Mouse (Mus musculus): ENCODE measurements around the gene St6gal1. TPM values are rescaled to one million over a fixed set of nuclear protein-coding genes. Genes with fewer than 3 reads are reported as not detected.

The St6gal1 gene
- polyA plus RNA-seq, 1 experiment, result 4.2 TPM

DNA sequence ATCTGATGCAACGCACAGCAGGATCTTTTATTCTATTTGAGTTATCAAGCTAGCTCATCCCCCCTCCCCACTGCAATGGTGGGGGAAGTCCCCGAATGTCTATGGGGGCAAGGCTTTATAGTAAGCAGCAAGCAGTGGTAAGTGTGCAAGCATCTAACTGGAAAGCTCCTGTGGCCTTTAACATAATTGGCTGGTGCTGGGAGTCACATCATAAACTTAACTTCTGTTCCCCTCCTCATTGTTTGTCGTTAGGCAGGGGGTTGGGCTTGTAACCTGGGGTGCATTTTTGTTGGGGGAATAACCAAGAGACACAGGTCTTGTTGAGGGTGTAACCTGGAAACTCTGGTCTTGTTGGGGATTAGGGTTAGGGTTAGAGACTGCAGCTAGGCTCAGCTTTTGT, 3.9 kb downstream of the St6gal1 start:
- TF ChIP-seq POLR2A (IDR thresholded peaks at IDR 0.05; ENCODE audit: control insufficient read depth, low read depth, low read length) (no peak), CTCF (IDR thresholded peaks at IDR 0.05; ENCODE audit: control insufficient read depth, insufficient read depth, insufficient replicate concordance, low read depth, low read length) (no peak)
- Histone ChIP-seq H3K4me3 (ENCODE audit: control insufficient read depth, low read depth, low read length) (no peak overlapping the region), H3K27me3 (ENCODE audit: control insufficient read depth, insufficient read depth, low read length) (no peaks in the 10 kb centered on the region; the same call in none of the 2 replicates), H3K36me3 (ENCODE audit: control insufficient read depth, insufficient read depth, low read length) (no peaks in the 10 kb centered on the region), H3K4me1 (ENCODE audit: control insufficient read depth, insufficient read depth, low read length) (peaks cover 5% of the 10 kb centered on the region; the same call in 1 of the 2 replicates), H3K27ac (ENCODE audit: control insufficient read depth, insufficient read depth, low read depth, low read length) (no peak overlapping the region)

DNA sequence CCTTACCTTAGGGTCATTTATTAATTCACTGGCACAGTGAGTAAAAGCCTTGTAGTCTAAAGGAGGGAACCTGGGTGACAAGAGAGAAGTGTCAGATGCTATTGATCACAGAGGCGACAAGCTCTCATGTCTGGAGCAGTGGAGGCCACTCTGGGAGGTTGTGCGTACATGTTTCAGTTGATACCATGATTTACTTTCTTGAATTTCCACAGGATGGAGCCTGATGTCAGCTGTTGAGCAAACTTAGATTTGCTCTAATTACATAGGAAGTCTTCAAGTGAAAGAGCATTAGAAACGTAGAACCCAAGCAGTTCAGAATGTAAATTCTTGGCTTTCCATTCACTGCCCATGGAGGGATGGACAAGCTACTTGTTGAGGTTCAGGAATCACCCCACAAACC, 5.4 kb downstream of the St6gal1 start:
- no peak overlapping the region for H3K27ac ChIP-seq (ENCODE audit: control insufficient read depth, insufficient read depth, low read depth, low read length)

DNA sequence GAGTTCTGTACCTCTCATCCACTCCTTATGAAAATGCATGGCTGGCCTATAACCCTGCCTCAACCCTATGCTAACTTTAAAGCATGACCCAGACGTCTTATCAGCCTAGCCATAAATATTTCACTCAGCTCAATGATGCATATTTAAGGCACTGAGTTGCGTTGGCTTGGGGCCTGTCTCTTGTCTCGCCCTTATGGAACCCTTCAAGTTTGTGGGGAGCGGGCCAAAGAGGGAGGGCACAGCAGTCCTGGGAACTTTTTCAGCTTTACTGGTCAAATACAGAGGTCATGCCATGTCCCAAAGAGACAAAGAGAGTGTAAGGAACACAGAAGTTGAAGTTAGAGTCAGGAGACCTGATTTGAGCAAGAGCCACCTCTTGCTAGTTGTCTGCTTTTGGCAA, 6.6 kb downstream of the St6gal1 start:
- H3K4me3 ChIP-seq (ENCODE audit: control insufficient read depth, low read depth, low read length), result no peak overlapping the region
- H3K27ac ChIP-seq (ENCODE audit: control insufficient read depth, insufficient read depth, low read depth, low read length), result peak overlapping the region; percentile 43
- 0 out of 2 replicates have a peak, but pooled peaks cover 2% of the 10 kb centered on the region for H3K4me1 ChIP-seq (ENCODE audit: control insufficient read depth, insufficient read depth, low read length)
- TF ChIP-seq CTCF (IDR thresholded peaks at IDR 0.05; ENCODE audit: control insufficient read depth, insufficient read depth, insufficient replicate concordance, low read depth, low read length), result no peak
- TF ChIP-seq POLR2A (IDR thresholded peaks at IDR 0.05; ENCODE audit: control insufficient read depth, low read depth, low read length), result no peak
- H3K36me3 ChIP-seq (ENCODE audit: control insufficient read depth, insufficient read depth, low read length), result no peaks in the 10 kb centered on the region
- no peaks in the 10 kb centered on the region; the same call in 1 of the 2 replicates for H3K27me3 ChIP-seq (ENCODE audit: control insufficient read depth, insufficient read depth, low read length)

More for the DNA sequence above, 5.4 kb downstream of the St6gal1 start:
- H3K4me3 ChIP-seq (ENCODE audit: control insufficient read depth, low read depth, low read length), result no peak overlapping the region
- H3K4me1 ChIP-seq (ENCODE audit: control insufficient read depth, insufficient read depth, low read length), result 0 out of 2 replicates have a peak, but pooled peaks cover 3% of the 10 kb centered on the region
- TF ChIP-seq POLR2A (IDR thresholded peaks at IDR 0.05; ENCODE audit: control insufficient read depth, low read depth, low read length) (no peak), CTCF (IDR thresholded peaks at IDR 0.05; ENCODE audit: control insufficient read depth, insufficient read depth, insufficient replicate concordance, low read depth, low read length) (no peak)
- no peaks in the 10 kb centered on the region; the same call in none of the 2 replicates for H3K27me3 ChIP-seq (ENCODE audit: control insufficient read depth, insufficient read depth, low read length)
- no peaks in the 10 kb centered on the region for H3K36me3 ChIP-seq (ENCODE audit: control insufficient read depth, insufficient read depth, low read length)

DNA sequence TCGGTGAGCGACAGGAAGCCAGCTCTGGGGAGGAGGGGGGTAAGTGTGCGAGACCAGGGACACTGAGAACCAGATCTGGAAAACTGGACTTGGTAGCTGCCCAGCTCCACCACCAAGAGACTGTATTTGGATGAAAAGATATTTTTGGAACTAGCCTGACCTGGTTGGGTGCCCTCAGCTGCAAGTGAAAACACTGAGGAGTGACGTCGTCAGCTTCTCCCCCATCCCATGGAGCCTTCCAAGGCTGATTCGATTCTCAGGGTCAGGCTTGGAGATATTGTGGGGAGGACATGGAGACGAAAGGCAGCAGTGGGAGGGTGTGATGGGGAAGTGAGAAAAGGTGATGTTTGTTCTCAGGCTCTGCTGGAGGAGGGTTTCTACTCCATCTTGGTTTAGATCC, 8.2 kb downstream of the St6gal1 start:
- no peak overlapping the region for H3K4me3 ChIP-seq (ENCODE audit: control insufficient read depth, low read depth, low read length)
- no peaks in the 10 kb centered on the region for H3K36me3 ChIP-seq (ENCODE audit: control insufficient read depth, insufficient read depth, low read length)
- no peaks in the 10 kb centered on the region for H3K27me3 ChIP-seq (ENCODE audit: control insufficient read depth, insufficient read depth, low read length)
- H3K4me1 ChIP-seq (ENCODE audit: control insufficient read depth, insufficient read depth, low read length), result 0 out of 2 replicates have a peak, but pooled peaks cover 2% of the 10 kb centered on the region
- H3K27ac ChIP-seq (ENCODE audit: control insufficient read depth, insufficient read depth, low read depth, low read length), result peak overlapping the region; percentile 54; the same call in 1 of the 2 replicates
- TF ChIP-seq CTCF (IDR thresholded peaks at IDR 0.05; ENCODE audit: control insufficient read depth, insufficient read depth, insufficient replicate concordance, low read depth, low read length), result no peak
- no peak for TF ChIP-seq POLR2A (IDR thresholded peaks at IDR 0.05; ENCODE audit: control insufficient read depth, low read depth, low read length)

DNA sequence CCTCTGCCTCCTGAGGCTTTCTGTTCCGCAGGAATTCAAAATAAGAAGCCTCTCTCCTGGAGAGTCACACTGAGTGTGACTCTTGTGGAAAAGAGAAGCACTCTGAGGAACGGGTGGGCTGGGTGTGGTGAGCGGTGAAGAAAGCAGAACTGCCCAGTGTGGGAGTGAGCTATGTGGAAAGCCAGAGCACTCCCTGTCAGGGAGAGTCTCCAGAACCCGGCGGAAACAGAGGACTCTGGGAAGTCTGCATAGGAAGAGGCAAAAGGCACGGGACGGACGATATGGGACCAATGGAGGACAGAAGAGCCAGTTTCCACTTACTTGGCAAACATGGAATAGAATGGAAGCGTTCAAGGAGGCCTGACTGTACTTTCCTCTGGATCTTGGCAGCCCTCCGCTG, 9.0 kb downstream of the St6gal1 start:
- Histone ChIP-seq H3K27ac (ENCODE audit: control insufficient read depth, insufficient read depth, low read depth, low read length) (peak overlapping the region; percentile 56), H3K4me3 (ENCODE audit: control insufficient read depth, low read depth, low read length) (no peak overlapping the region), H3K27me3 (ENCODE audit: control insufficient read depth, insufficient read depth, low read length) (no peaks in the 10 kb centered on the region), H3K36me3 (ENCODE audit: control insufficient read depth, insufficient read depth, low read length) (no peaks in the 10 kb centered on the region), H3K4me1 (ENCODE audit: control insufficient read depth, insufficient read depth, low read length) (0 out of 2 replicates have a peak, but pooled peaks cover 2% of the 10 kb centered on the region)
- no peak for TF ChIP-seq POLR2A (IDR thresholded peaks at IDR 0.05; ENCODE audit: control insufficient read depth, low read depth, low read length)

DNA sequence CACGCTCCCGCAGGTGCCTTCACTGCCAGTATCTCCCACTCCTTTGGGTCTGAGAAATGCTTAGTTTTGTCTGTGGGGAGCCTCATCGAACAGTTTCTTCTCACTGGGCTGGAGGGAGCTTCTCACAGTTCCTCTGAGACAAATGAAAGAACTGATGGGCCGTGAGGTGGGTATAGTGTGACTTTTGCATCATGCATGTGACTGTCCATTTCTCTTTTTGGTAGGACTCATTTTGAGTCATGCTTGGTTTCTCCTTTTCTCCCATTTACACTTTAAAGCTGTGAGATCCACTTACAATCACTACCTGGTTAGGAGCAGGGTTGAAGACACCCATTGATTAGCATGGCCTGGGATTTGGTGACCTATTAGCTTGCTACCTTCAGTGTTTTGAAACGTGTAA, 10.0 kb downstream of the St6gal1 start:
- 0 out of 2 replicates have a peak, but pooled peaks cover 2% of the 10 kb centered on the region for H3K4me1 ChIP-seq (ENCODE audit: control insufficient read depth, insufficient read depth, low read length)
- H3K27ac ChIP-seq (ENCODE audit: control insufficient read depth, insufficient read depth, low read depth, low read length), result no peak overlapping the region
- TF ChIP-seq POLR2A (IDR thresholded peaks at IDR 0.05; ENCODE audit: control insufficient read depth, low read depth, low read length), result no peak
- TF ChIP-seq CTCF (IDR thresholded peaks at IDR 0.05; ENCODE audit: control insufficient read depth, insufficient read depth, insufficient replicate concordance, low read depth, low read length), result no peak

DNA sequence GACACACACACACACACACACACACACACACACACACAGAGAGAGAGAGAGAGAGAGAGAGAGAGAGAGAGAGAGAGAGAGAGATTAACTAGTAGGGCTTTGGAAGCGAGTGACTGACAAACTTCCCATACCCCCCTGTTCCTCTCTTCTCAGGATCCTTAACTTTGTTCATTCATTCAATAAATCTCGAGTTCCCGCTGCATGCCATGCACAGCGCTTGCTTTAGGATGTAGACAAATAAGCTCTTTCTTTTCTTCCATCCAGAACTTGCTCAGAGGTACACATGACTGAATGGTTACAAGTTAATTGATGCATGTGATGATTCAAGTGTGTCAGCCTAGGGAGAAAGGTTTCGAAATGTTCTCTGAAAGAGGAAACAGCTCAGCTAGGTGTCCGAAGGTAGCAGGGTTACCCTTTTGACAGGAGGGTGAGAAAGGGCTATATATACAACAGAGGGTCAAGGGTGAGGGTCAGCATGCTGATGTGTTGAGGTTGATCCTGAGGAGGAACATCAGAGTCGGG, 10.7 kb downstream of the St6gal1 start:
- Histone ChIP-seq H3K4me1 (ENCODE audit: control insufficient read depth, insufficient read depth, low read length) (peaks cover 2% of the 10 kb centered on the region; the same call in 1 of the 2 replicates), H3K27ac (ENCODE audit: control insufficient read depth, insufficient read depth, low read depth, low read length) (no peak overlapping the region), H3K36me3 (ENCODE audit: control insufficient read depth, insufficient read depth, low read length) (no peaks in the 10 kb centered on the region), H3K27me3 (ENCODE audit: control insufficient read depth, insufficient read depth, low read length) (no peaks in the 10 kb centered on the region), H3K4me3 (ENCODE audit: control insufficient read depth, low read depth, low read length) (no peak overlapping the region)
- no peak for TF ChIP-seq POLR2A (IDR thresholded peaks at IDR 0.05; ENCODE audit: control insufficient read depth, low read depth, low read length)
- TF ChIP-seq CTCF (IDR thresholded peaks at IDR 0.05; ENCODE audit: control insufficient read depth, insufficient read depth, insufficient replicate concordance, low read depth, low read length), result no peak

More for the DNA sequence above, 10.0 kb downstream of the St6gal1 start:
- no peaks in the 10 kb centered on the region for H3K36me3 ChIP-seq (ENCODE audit: control insufficient read depth, insufficient read depth, low read length)
- no peak overlapping the region for H3K4me3 ChIP-seq (ENCODE audit: control insufficient read depth, low read depth, low read length)
- H3K27me3 ChIP-seq (ENCODE audit: control insufficient read depth, insufficient read depth, low read length), result no peaks in the 10 kb centered on the region
